Mouse (Mus musculus): ENCODE measurements around the gene Ednra. TPM values are rescaled to one million over a fixed set of nuclear protein-coding genes. Genes with fewer than 3 reads are reported as not detected.

Ednra gene
- 3.5 TPM for polyA plus RNA-seq (2014; fragmentation: Illumina TruSeq; extraction: RNeasy Lipid Tissue Mini Kit (QIAGEN cat#74804); ENCODE audit: low read depth, low replicate concordance)

GRCm38 (mm10) chr8:77724046-77724930 is at the start of gene Ednra:
TSS of gene Ednra (minus strand) at chr8:77724464.

Other genes with a start within 250 kb of the Ednra start
- 8.2 TPM for gene Arhgap10, start 206.5 kb downstream of the Ednra start, polyA plus RNA-seq (2014; fragmentation: Illumina TruSeq; extraction: RNeasy Lipid Tissue Mini Kit (QIAGEN cat#74804); ENCODE audit: low read depth, low replicate concordance)
- 11.0 TPM for gene Prmt9, start 175.1 kb downstream of the Ednra start, polyA plus RNA-seq (2014; fragmentation: Illumina TruSeq; extraction: RNeasy Lipid Tissue Mini Kit (QIAGEN cat#74804); ENCODE audit: low read depth, low replicate concordance)
- 154 TPM for gene Tmem184c, start 113.8 kb downstream of the Ednra start, polyA plus RNA-seq (2014; fragmentation: Illumina TruSeq; extraction: RNeasy Lipid Tissue Mini Kit (QIAGEN cat#74804); ENCODE audit: low read depth, low replicate concordance)

Measured in testis, adult 10 weeks (tissue).